Mouse (Mus musculus) limb, embryonic 11.5 days (tissue): Measurements from ENCODE around the gene Kansl3. TPM values are rescaled to one million over a fixed set of nuclear protein-coding genes. Genes with fewer than 3 reads are reported as not detected.

Experiments
- ATAC-seq: fragments of 200-750 bp; cut with Nextera tagmentation; 2 replicates; pipeline ENCODE4 v1.8.0; 2017; ENCODE audit warnings: low read depth; ENCODE audit not compliant: insufficient number of reproducible peaks, low FRiP score, low TSS enrichment
- DNase-seq: peaks from one replicate; pipeline ENCODE4 v3.0.0-alpha.2; 2015; ENCODE audit warnings: low spot score
- H3K27ac ChIP-seq: fragments of 300-500 bp; sonication (generic); replicated peaks from 2 replicates; pipeline ENCODE4 v1.5.1; 2014; ENCODE audit warnings: low read depth, mild to moderate bottlenecking, low read length
- H3K27me3 ChIP-seq: fragments of 300-500 bp; sonication (generic); 2 replicates; pipeline ENCODE4 v1.6.1; 2014; ENCODE audit warnings: mild to moderate bottlenecking, low read length, mixed read lengths; ENCODE audit not compliant: control insufficient read depth, insufficient read depth
- H3K36me3 ChIP-seq: fragments of 300-500 bp; sonication (generic); 2 replicates; pipeline ENCODE4 v1.6.1; 2014; ENCODE audit warnings: mild to moderate bottlenecking, low read length, moderate library complexity, mixed read lengths; ENCODE audit not compliant: control insufficient read depth, insufficient read depth
- H3K4me1 ChIP-seq: fragments of 300-500 bp; sonication (generic); 2 replicates; pipeline ENCODE4 v1.6.1; 2014; ENCODE audit warnings: low read length, mixed read lengths; ENCODE audit not compliant: control insufficient read depth, insufficient read depth
- H3K4me2 ChIP-seq: fragments of 300-500 bp; sonication (generic); 2 replicates; pipeline ENCODE4 v1.6.1; 2014; ENCODE audit warnings: low read depth, mild to moderate bottlenecking, moderate library complexity; ENCODE audit not compliant: severe bottlenecking
- H3K4me3 ChIP-seq: fragments of 300-500 bp; sonication (generic); 2 replicates; pipeline ENCODE4 v1.5.1; 2014; ENCODE audit warnings: low read depth, low read length
- H3K9ac ChIP-seq: fragments of 300-500 bp; sonication (generic); 2 replicates; pipeline ENCODE4 v1.6.1; 2014; ENCODE audit warnings: mild to moderate bottlenecking, low read length
- H3K9me3 ChIP-seq: fragments of 300-500 bp; sonication (generic); 2 replicates; pipeline ENCODE4 v1.6.1; 2016; ENCODE audit warnings: low read length; ENCODE audit not compliant: control insufficient read depth
- WGBS: fragments of 180-500 bp; shearing (Covaris S2); extraction: QIAGEN DNeasy Blood & Tissue Kit; methylation state at CpG from one replicate; pipeline ENCODE4 v1.1.7; 2014; 5-methylcytosine and 5-hydroxymethylcytosine counted together
- polyA plus RNA-seq: library from polyadenylated mRNA; unstranded; fragments of >200 nt; fragmentation: Nextera tagmentation; extraction: Ambion mirVana; gene quantifications from 2 replicates; pipeline ENCODE4 v1.2.1, GENCODE M21; 2014

Kansl3 gene
- polyA plus RNA-seq, 1 experiment from 2014 or later: 34.4 TPM

- Histone ChIP-seq H3K36me3 (no peaks in the 10 kb centered on the region), H3K27ac (no peak overlapping the region), H3K9ac (no peak overlapping the region), H3K9me3 (no peaks in the 10 kb centered on the region), H3K27me3 (peaks cover 13% of the 10 kb centered on the region), H3K4me3 (no peak overlapping the region), H3K4me1 (no peaks in the 10 kb centered on the region), H3K4me2 (no peak overlapping the region)
- DNase-seq: no peak
- ATAC-seq: no peak
- 78% methylated on average over 8 of the region's 8 CpGs for WGBS
Observed at GRCm38 (mm10) chr1:36302273-36302672, 66.7 kb downstream of the Kansl3 start.

- no peak for DNase-seq
- Histone ChIP-seq H3K27me3 (peaks cover 13% of the 10 kb centered on the region), H3K36me3 (no peaks in the 10 kb centered on the region), H3K9me3 (no peaks in the 10 kb centered on the region), H3K4me1 (no peaks in the 10 kb centered on the region), H3K4me3 (no peak overlapping the region), H3K9ac (no peak overlapping the region), H3K27ac (no peak overlapping the region), H3K4me2 (no peak overlapping the region)
- ATAC-seq: no peak
- 83% methylated on average over 6 of the region's 6 CpGs for WGBS
Observed at GRCm38 (mm10) chr1:36300486-36300885, 68.5 kb downstream of the Kansl3 start.

- peaks cover 13% of the 10 kb centered on the region for H3K27me3 ChIP-seq
- no peak overlapping the region for H3K4me2 ChIP-seq
- 68% methylated on average over 2 of the region's 2 CpGs for WGBS
- DNase-seq (no peak), ATAC-seq (no peak)
- no peaks in the 10 kb centered on the region for H3K4me1 ChIP-seq
- no peak overlapping the region for H3K9ac ChIP-seq
- no peak overlapping the region for H3K27ac ChIP-seq
- no peaks in the 10 kb centered on the region for H3K36me3 ChIP-seq
- no peak overlapping the region for H3K4me3 ChIP-seq
- H3K9me3 ChIP-seq: no peaks in the 10 kb centered on the region
Observed at GRCm38 (mm10) chr1:36299676-36300075, 69.3 kb downstream of the Kansl3 start.

GRCm38 (mm10) chr1:36299126-36299525 lies 69.9 kb downstream of the Kansl3 start:
- DNase-seq (no peak), ATAC-seq (no peak)
- Histone ChIP-seq H3K4me1 (no peaks in the 10 kb centered on the region), H3K4me3 (no peak overlapping the region), H3K4me2 (no peak overlapping the region), H3K27me3 (peaks cover 12% of the 10 kb centered on the region), H3K9ac (no peak overlapping the region), H3K36me3 (no peaks in the 10 kb centered on the region), H3K27ac (no peak overlapping the region), H3K9me3 (no peaks in the 10 kb centered on the region)
- WGBS: 28% methylated on average over 13 of the region's 13 CpGs

GRCm38 (mm10) chr1:36298107-36298506 lies 70.9 kb downstream of the Kansl3 start:
- no peak overlapping the region for H3K27ac ChIP-seq
- WGBS: 72% methylated on average over 4 of the region's 4 CpGs
- H3K4me3 ChIP-seq: no peak overlapping the region

GRCm38 (mm10) chr1:36296466-36297149 lies 72.4 kb downstream of the Kansl3 start:
- no peak for DNase-seq
- no peak overlapping the region for H3K4me2 ChIP-seq
- WGBS: 75% methylated on average over 9 of the region's 9 CpGs

More at GRCm38 (mm10) chr1:36298107-36298506, 70.9 kb downstream of the Kansl3 start:
- Histone ChIP-seq H3K27me3 (peaks cover 10% of the 10 kb centered on the region), H3K4me1 (no peaks in the 10 kb centered on the region), H3K9ac (no peak overlapping the region), H3K4me2 (no peak overlapping the region), H3K36me3 (no peaks in the 10 kb centered on the region), H3K9me3 (no peaks in the 10 kb centered on the region)
- ATAC-seq (no peak), DNase-seq (no peak)

GRCm38 (mm10) chr1:36294402-36294801 lies 74.6 kb downstream of the Kansl3 start:
- Histone ChIP-seq H3K4me2 (no peak overlapping the region), H3K4me3 (no peak overlapping the region), H3K27me3 (peaks cover 3% of the 10 kb centered on the region; the same call in 1 of the 2 replicates), H3K27ac (no peak overlapping the region), H3K4me1 (no peaks in the 10 kb centered on the region), H3K9ac (no peak overlapping the region), H3K9me3 (no peaks in the 10 kb centered on the region), H3K36me3 (no peaks in the 10 kb centered on the region)
- ATAC-seq (no peak), DNase-seq (no peak)
- 87% methylated on average over 3 of the region's 3 CpGs for WGBS

More at GRCm38 (mm10) chr1:36296466-36297149, 72.4 kb downstream of the Kansl3 start:
- Histone ChIP-seq H3K9me3 (no peaks in the 10 kb centered on the region), H3K9ac (no peak overlapping the region), H3K4me1 (no peaks in the 10 kb centered on the region), H3K27me3 (peaks cover 8% of the 10 kb centered on the region; the same call in 1 of the 2 replicates), H3K27ac (no peak overlapping the region), H3K4me3 (no peak overlapping the region), H3K36me3 (no peaks in the 10 kb centered on the region)
- ATAC-seq: no peak

GRCm38 (mm10) chr1:36293470-36293869 lies 75.5 kb downstream of the Kansl3 start:
- Histone ChIP-seq H3K36me3 (no peaks in the 10 kb centered on the region), H3K27me3 (no peaks in the 10 kb centered on the region), H3K4me1 (no peaks in the 10 kb centered on the region), H3K27ac (no peak overlapping the region), H3K4me2 (no peak overlapping the region), H3K9me3 (no peaks in the 10 kb centered on the region), H3K4me3 (no peak overlapping the region), H3K9ac (no peak overlapping the region)
- WGBS: 90% methylated on average over 8 of the region's 8 CpGs
- DNase-seq (no peak), ATAC-seq (no peak)
